Mouse (Mus musculus): ENCODE results near the gene Grrp1.
"Not testable (repeated sequence)": the region's sequence is repeated elsewhere in the genome, so short reads cannot be mapped to it uniquely, and the experiment has no call there.

Grrp1 gene

GRCm38 (mm10) chr4:134253722-134254324 is at the start of gene Grrp1:
TSS of gene Grrp1 (minus strand) at chr4:134254106.
- DNase-seq, result no peak

- no peak for DNase-seq
These were observed 48.2 kb upstream of the Grrp1 start for GRCm38 (mm10) chr4:134302084-134302483.

GRCm38 (mm10) chr4:134300316-134300715 is 46.4 kb upstream of the Grrp1 start:
- no peak for DNase-seq

- no peak for DNase-seq
These were observed 45.5 kb upstream of the Grrp1 start for GRCm38 (mm10) chr4:134299498-134299810.

GRCm38 (mm10) chr4:134298626-134299497 is 45.0 kb upstream of the Grrp1 start:
- no peak for DNase-seq

- peak; percentile 56 for DNase-seq
These were observed 43.5 kb upstream of the Grrp1 start for GRCm38 (mm10) chr4:134297369-134297768.

- DNase-seq, result no peak
These were observed 42.6 kb upstream of the Grrp1 start for GRCm38 (mm10) chr4:134296523-134296922.

- not testable (repeated sequence) for DNase-seq
These were observed 42.2 kb upstream of the Grrp1 start for GRCm38 (mm10) chr4:134296096-134296495.

GRCm38 (mm10) chr4:134293692-134294163 is 39.8 kb upstream of the Grrp1 start:
- DNase-seq, result no peak

GRCm38 (mm10) chr4:134293061-134293691 is 39.3 kb upstream of the Grrp1 start:
- no peak for DNase-seq

- peak; percentile 74 for DNase-seq
These were observed 38.2 kb upstream of the Grrp1 start for GRCm38 (mm10) chr4:134292067-134292466.

GRCm38 (mm10) chr4:134288397-134289256 is 34.7 kb upstream of the Grrp1 start:
- no peak for DNase-seq

- peak; percentile 79 for DNase-seq
These were observed 33.7 kb upstream of the Grrp1 start, which contains the start of gene Pdik1l for GRCm38 (mm10) chr4:134287575-134288025. TSS of gene Pdik1l (minus strand) at chr4:134287895.

- peak; percentile 96 for DNase-seq
These were observed 33.3 kb upstream of the Grrp1 start for GRCm38 (mm10) chr4:134287168-134287564.

GRCm38 (mm10) chr4:134286226-134287167 is 32.6 kb upstream of the Grrp1 start:
- no peak for DNase-seq

- no peak for DNase-seq
These were observed 31.0 kb upstream of the Grrp1 start for GRCm38 (mm10) chr4:134284942-134285341.

GRCm38 (mm10) chr4:134273417-134274345 is 19.8 kb upstream of the Grrp1 start:
- DNase-seq, result no peak

- no peak for DNase-seq
These were observed 19.0 kb upstream of the Grrp1 start for GRCm38 (mm10) chr4:134272731-134273416.

GRCm38 (mm10) chr4:134271979-134272378 is 18.1 kb upstream of the Grrp1 start:
- DNase-seq, result no peak

GRCm38 (mm10) chr4:134269622-134270021 is 15.7 kb upstream of the Grrp1 start:
- not testable (repeated sequence) for DNase-seq
